Mouse (Mus musculus) stomach, embryonic 15.5 days (tissue): ENCODE results near the gene Gcnt4. TPM values are rescaled to one million over a fixed set of nuclear protein-coding genes. Genes with fewer than 3 reads are reported as not detected.

Experiments used
- polyA plus RNA-seq: library from polyadenylated mRNA; unstranded; fragments of >200 nt; fragmentation: Nextera tagmentation; extraction: Ambion mirVana; gene quantifications from 2 replicates; pipeline ENCODE4 v1.2.1, GENCODE M21; 2015

Gcnt4 gene
- polyA plus RNA-seq, 1 experiment from 2014 or later, result 1.5 TPM

Other genes starting within 250 kb of the Gcnt4 start
- not detected in 2 replicates for gene Ankrd31, start 176.4 kb upstream of the Gcnt4 start, polyA plus RNA-seq
- gene 1700029F12Rik, start 109.7 kb downstream of the Gcnt4 start, polyA plus RNA-seq, result not detected in 2 replicates
- gene Fam169a, start 142.6 kb downstream of the Gcnt4 start, polyA plus RNA-seq, result 1.9 and 2.5 TPM in 2 replicates
- 4.3 and 18.6 TPM in 2 replicates for gene Gm6169, start 174.5 kb downstream of the Gcnt4 start, polyA plus RNA-seq
- gene Gfm2, start 213.2 kb downstream of the Gcnt4 start, polyA plus RNA-seq, result 27.8 and 29.4 TPM in 2 replicates
- 56.3 and 59.9 TPM in 2 replicates for gene Nsa2, start 213.2 kb downstream of the Gcnt4 start, polyA plus RNA-seq